Mouse (Mus musculus) thymus, adult 2 months (tissue): Measurements from ENCODE around the gene 1700003E16Rik.

Experiments used
- CTCF ChIP-seq: fragments of 200-500 bp; IDR thresholded peaks from 2 replicates; pipeline ENCODE4 v1.5.1; 2012; ENCODE audit warnings: mild to moderate bottlenecking, control low read depth, low read length, moderate library complexity, borderline replicate concordance; ENCODE audit not compliant: control insufficient read depth, poor library complexity, insufficient read depth; ENCODE audit errors: extremely low read depth
- POLR2A ChIP-seq: fragments of 200-500 bp; IDR thresholded peaks from 2 replicates; pipeline ENCODE4 v1.6.1; 2012; ENCODE audit warnings: mild to moderate bottlenecking, low read length, control low read depth, moderate library complexity; ENCODE audit not compliant: control insufficient read depth, poor library complexity, insufficient read depth; ENCODE audit errors: extremely low read depth

- TF ChIP-seq POLR2A (no peak), CTCF (no peak)
Measured at GRCm38 (mm10) chr6:83131469-83132034, 24.7 kb upstream of the 1700003E16Rik start.
